Mouse (Mus musculus) heart, embryonic 15.5 days (tissue): ENCODE measurements around the gene D6Wsu163e. TPM values are rescaled to one million over a fixed set of nuclear protein-coding genes. Genes with fewer than 3 reads are reported as not detected.
A peak's percentile ranks its signal among the peaks of the same experiment; 100 is the strongest.

Experiments
- ATAC-seq: fragments of 200-750 bp; cut with Nextera tagmentation; replicated peaks from 2 replicates; pipeline ENCODE4 v1.8.0; 2017; ENCODE audit warnings: low read depth, moderate TSS enrichment; ENCODE audit not compliant: insufficient number of reproducible peaks, insufficient read depth, low FRiP score
- H3K27ac ChIP-seq: fragments of 300-500 bp; sonication (generic); 2 replicates; pipeline ENCODE4 v1.5.1; 2015; ENCODE audit warnings: mild to moderate bottlenecking, inconsistent platforms
- H3K27me3 ChIP-seq: fragments of 300-500 bp; sonication (generic); 2 replicates; pipeline ENCODE4 v1.6.1; 2015; ENCODE audit warnings: inconsistent platforms
- H3K36me3 ChIP-seq: fragments of 300-500 bp; sonication (generic); 2 replicates; pipeline ENCODE4 v1.6.1; 2015; ENCODE audit warnings: mild to moderate bottlenecking, inconsistent platforms
- H3K4me1 ChIP-seq: fragments of 300-500 bp; sonication (generic); replicated peaks from 2 replicates; pipeline ENCODE4 v1.6.1; 2015; ENCODE audit warnings: inconsistent platforms
- H3K4me2 ChIP-seq: fragments of 300-500 bp; sonication (generic); 2 replicates; pipeline ENCODE4 v1.6.1; 2015; ENCODE audit warnings: inconsistent platforms, mild to moderate bottlenecking, moderate library complexity
- H3K4me3 ChIP-seq: fragments of 300-500 bp; sonication (generic); 2 replicates; pipeline ENCODE4 v1.5.1; 2015; ENCODE audit warnings: mild to moderate bottlenecking, inconsistent platforms
- H3K9ac ChIP-seq: fragments of 300-500 bp; sonication (generic); 2 replicates; pipeline ENCODE4 v1.6.1; 2015; ENCODE audit warnings: mild to moderate bottlenecking, inconsistent platforms
- H3K9me3 ChIP-seq: fragments of 300-500 bp; sonication (generic); replicated peaks from 2 replicates; pipeline ENCODE4 v1.6.1; 2016; ENCODE audit warnings: inconsistent platforms
- WGBS: fragments of 180-500 bp; shearing (Covaris S2); methylation state at CpG from one replicate; pipeline ENCODE4 v1.1.7; 2015; ENCODE audit warnings: mixed read lengths; 5-methylcytosine and 5-hydroxymethylcytosine counted together
- polyA plus RNA-seq: library from polyadenylated mRNA; unstranded; fragments of >200 nt; fragmentation: Nextera tagmentation; extraction: Ambion mirVana; gene quantifications from 2 replicates; pipeline ENCODE4 v1.2.1, GENCODE M21; 2015

The D6Wsu163e gene
- 12.0 TPM in 2 replicates for polyA plus RNA-seq

- peak; percentile 97 for ATAC-seq
- H3K4me2 ChIP-seq, result peak within 1 kb of the TSS; percentile 94
- under 1% methylated on average over 33 of the region's 33 CpGs for WGBS
- peak within 1 kb of the TSS; percentile 71 for H3K9ac ChIP-seq
- peaks cover 25% of the 10 kb centered on the region for H3K4me1 ChIP-seq
- no peaks in the 10 kb centered on the region for H3K9me3 ChIP-seq
- peaks cover 14% of the 10 kb centered on the region for H3K36me3 ChIP-seq
- H3K27ac ChIP-seq, result peak within 1 kb of the TSS; percentile 71
- H3K4me3 ChIP-seq, result peak within 1 kb of the TSS; percentile 93
- H3K27me3 ChIP-seq, result no peaks in the 10 kb centered on the region
These were observed at the start of gene D6Wsu163e, which contains the start of gene Rad51ap1 for GRCm38 (mm10) chr6:126939487-126940171. Gene D6Wsu163e, plus strand, starts transcription at chr6:126939962. Gene Rad51ap1, minus strand, starts transcription at chr6:126939587.

- H3K27me3 ChIP-seq, result no peaks in the 10 kb centered on the region
- WGBS, result 84% methylated on average over 4 of the region's 5 CpGs
These were observed 32.4 kb upstream of the D6Wsu163e start for GRCm38 (mm10) chr6:126907378-126907777.

GRCm38 (mm10) chr6:126907876-126908275 is 31.9 kb upstream of the D6Wsu163e start:
- Histone ChIP-seq H3K4me2 (no peak overlapping the region), H3K27me3 (no peaks in the 10 kb centered on the region), H3K4me1 (no peaks in the 10 kb centered on the region), H3K4me3 (no peak overlapping the region), H3K9ac (no peak overlapping the region), H3K9me3 (no peaks in the 10 kb centered on the region), H3K36me3 (no peaks in the 10 kb centered on the region), H3K27ac (no peak overlapping the region)
- no peak for ATAC-seq
- 55% methylated on average over 3 of the region's 3 CpGs for WGBS

More at GRCm38 (mm10) chr6:126907378-126907777, 32.4 kb upstream of the D6Wsu163e start:
- no peaks in the 10 kb centered on the region for H3K4me1 ChIP-seq
- no peak overlapping the region for H3K9ac ChIP-seq
- no peak overlapping the region for H3K27ac ChIP-seq
- H3K9me3 ChIP-seq, result no peaks in the 10 kb centered on the region
- H3K36me3 ChIP-seq, result no peaks in the 10 kb centered on the region
- H3K4me2 ChIP-seq, result no peak overlapping the region
- no peak overlapping the region for H3K4me3 ChIP-seq
- ATAC-seq, result no peak

- no peak for ATAC-seq
- Histone ChIP-seq H3K27ac (no peak overlapping the region), H3K4me3 (no peak overlapping the region), H3K4me1 (no peaks in the 10 kb centered on the region), H3K4me2 (no peak overlapping the region), H3K9ac (no peak overlapping the region), H3K36me3 (no peaks in the 10 kb centered on the region), H3K9me3 (no peaks in the 10 kb centered on the region), H3K27me3 (no peaks in the 10 kb centered on the region)
- WGBS, result 57% methylated on average over 4 of the region's 4 CpGs
These were observed 29.0 kb upstream of the D6Wsu163e start for GRCm38 (mm10) chr6:126910727-126911126.

- Histone ChIP-seq H3K4me1 (no peaks in the 10 kb centered on the region), H3K36me3 (no peaks in the 10 kb centered on the region), H3K27ac (no peak overlapping the region), H3K4me3 (no peak overlapping the region), H3K9me3 (no peaks in the 10 kb centered on the region), H3K27me3 (no peaks in the 10 kb centered on the region), H3K4me2 (no peak overlapping the region), H3K9ac (no peak overlapping the region)
- ATAC-seq, result no peak
- 77% methylated on average over 5 of the region's 5 CpGs for WGBS
These were observed 24.8 kb upstream of the D6Wsu163e start for GRCm38 (mm10) chr6:126914928-126915327.

GRCm38 (mm10) chr6:126921111-126921881 is 18.5 kb upstream of the D6Wsu163e start, which contains the start of gene Dyrk4:
Gene Dyrk4, minus strand, starts transcription at chr6:126921839.
- Histone ChIP-seq H3K36me3 (peaks cover 37% of the 10 kb centered on the region), H3K9ac (no peak within 1 kb of the TSS), H3K9me3 (no peaks in the 10 kb centered on the region), H3K4me1 (peaks cover 4% of the 10 kb centered on the region), H3K27ac (no peak within 1 kb of the TSS), H3K27me3 (no peaks in the 10 kb centered on the region), H3K4me3 (peak within 1 kb of the TSS; percentile 35), H3K4me2 (peak within 1 kb of the TSS; percentile 55)
- WGBS, result 13% methylated on average over 21 of the region's 21 CpGs
- 0 out of 2 replicates have a peak, but pooled peaks have one; percentile 22 for ATAC-seq

- WGBS, result 69% methylated on average over 2 of the region's 2 CpGs
- Histone ChIP-seq H3K27ac (no peak overlapping the region), H3K36me3 (peaks cover 52% of the 10 kb centered on the region), H3K4me3 (no peak overlapping the region), H3K4me1 (0 out of 2 replicates have a peak, but pooled peaks cover 1% of the 10 kb centered on the region), H3K4me2 (no peak overlapping the region), H3K27me3 (no peaks in the 10 kb centered on the region), H3K9me3 (no peaks in the 10 kb centered on the region), H3K9ac (no peak overlapping the region)
- ATAC-seq, result no peak
These were observed 6.9 kb upstream of the D6Wsu163e start for GRCm38 (mm10) chr6:126932896-126933295.

GRCm38 (mm10) chr6:126938047-126938446 is 1.7 kb upstream of the D6Wsu163e start:
- Histone ChIP-seq H3K4me1 (peaks cover 25% of the 10 kb centered on the region), H3K9ac (no peak overlapping the region), H3K27me3 (no peaks in the 10 kb centered on the region), H3K27ac (no peak overlapping the region), H3K36me3 (peaks cover 23% of the 10 kb centered on the region), H3K4me2 (peak overlapping the region; percentile 94), H3K9me3 (no peaks in the 10 kb centered on the region), H3K4me3 (peak overlapping the region; percentile 93)
- WGBS, result 81% methylated on average over 2 of the region's 2 CpGs
- no peak for ATAC-seq

- Histone ChIP-seq H3K9ac (peak overlapping the region; percentile 71), H3K9me3 (no peaks in the 10 kb centered on the region), H3K4me1 (peaks cover 25% of the 10 kb centered on the region), H3K4me2 (peak overlapping the region; percentile 94), H3K36me3 (peaks cover 16% of the 10 kb centered on the region), H3K4me3 (peak overlapping the region; percentile 93), H3K27me3 (no peaks in the 10 kb centered on the region), H3K27ac (peak overlapping the region; percentile 53)
- ATAC-seq, result no peak
- WGBS, result under 1% methylated on average over 31 of the region's 31 CpGs
These were observed 792 bp upstream of the D6Wsu163e start for GRCm38 (mm10) chr6:126938853-126939486.

- no peaks in the 10 kb centered on the region for H3K9me3 ChIP-seq
- ATAC-seq, result no peak
- peak overlapping the region; percentile 94 for H3K4me2 ChIP-seq
- 4% methylated on average over 5 of the region's 5 CpGs for WGBS
- peak overlapping the region; percentile 93 for H3K4me3 ChIP-seq
- no peak overlapping the region for H3K27ac ChIP-seq
- H3K4me1 ChIP-seq, result peaks cover 25% of the 10 kb centered on the region
- H3K36me3 ChIP-seq, result peaks cover 17% of the 10 kb centered on the region
- H3K9ac ChIP-seq, result peak overlapping the region; percentile 58; the same call in 1 of the 2 replicates
- H3K27me3 ChIP-seq, result no peaks in the 10 kb centered on the region
These were observed 689 bp downstream of the D6Wsu163e start for GRCm38 (mm10) chr6:126940451-126940850.

- H3K4me3 ChIP-seq, result no peak overlapping the region
These were observed 8.6 kb downstream of the D6Wsu163e start for GRCm38 (mm10) chr6:126948336-126948735.

More at GRCm38 (mm10) chr6:126948336-126948735, 8.6 kb downstream of the D6Wsu163e start:
- H3K4me2 ChIP-seq, result no peak overlapping the region
- no peak for ATAC-seq
- 85% methylated on average over 4 of the region's 4 CpGs for WGBS
- no peak overlapping the region for H3K9ac ChIP-seq
- H3K27ac ChIP-seq, result no peak overlapping the region
- H3K36me3 ChIP-seq, result peaks cover 25% of the 10 kb centered on the region; the same call in 1 of the 2 replicates
- no peaks in the 10 kb centered on the region for H3K27me3 ChIP-seq
- H3K4me1 ChIP-seq, result no peaks in the 10 kb centered on the region
- H3K9me3 ChIP-seq, result no peaks in the 10 kb centered on the region
